Mouse (Mus musculus) heart, adult 2 months (tissue): Measurements from ENCODE around the gene Haao.

Experiments used
- CTCF ChIP-seq: fragments of 200-600 bp; IDR thresholded peaks from 2 replicates; pipeline ENCODE4 v1.8.1; 2022; ENCODE audit warnings: antibody characterized with exemption, mild to moderate bottlenecking, moderate library complexity
- POLR2A ChIP-seq: fragments of 200-500 bp; IDR thresholded peaks from 2 replicates; pipeline ENCODE4 v1.6.1; 2011; ENCODE audit warnings: mild to moderate bottlenecking, low read depth, low read length, control low read depth; ENCODE audit not compliant: insufficient read depth

GRCm38 (mm10) chr17:83861444-83862133 is 13.8 kb upstream of the Haao start:
- peak; percentile 67 for TF ChIP-seq POLR2A
- TF ChIP-seq CTCF = no peak
